Mouse (Mus musculus): ENCODE data around the gene Smim23.
A peak's percentile ranks its signal among the peaks of the same experiment; 100 is the strongest.

Smim23 gene

GRCm38 (mm10) chr11:32824505-32824904, at the start of gene Smim23:
Gene Smim23, minus strand, starts transcription at chr11:32824605.
- no peak for DNase-seq (ENCODE audit: extremely low spot score)

DNA sequence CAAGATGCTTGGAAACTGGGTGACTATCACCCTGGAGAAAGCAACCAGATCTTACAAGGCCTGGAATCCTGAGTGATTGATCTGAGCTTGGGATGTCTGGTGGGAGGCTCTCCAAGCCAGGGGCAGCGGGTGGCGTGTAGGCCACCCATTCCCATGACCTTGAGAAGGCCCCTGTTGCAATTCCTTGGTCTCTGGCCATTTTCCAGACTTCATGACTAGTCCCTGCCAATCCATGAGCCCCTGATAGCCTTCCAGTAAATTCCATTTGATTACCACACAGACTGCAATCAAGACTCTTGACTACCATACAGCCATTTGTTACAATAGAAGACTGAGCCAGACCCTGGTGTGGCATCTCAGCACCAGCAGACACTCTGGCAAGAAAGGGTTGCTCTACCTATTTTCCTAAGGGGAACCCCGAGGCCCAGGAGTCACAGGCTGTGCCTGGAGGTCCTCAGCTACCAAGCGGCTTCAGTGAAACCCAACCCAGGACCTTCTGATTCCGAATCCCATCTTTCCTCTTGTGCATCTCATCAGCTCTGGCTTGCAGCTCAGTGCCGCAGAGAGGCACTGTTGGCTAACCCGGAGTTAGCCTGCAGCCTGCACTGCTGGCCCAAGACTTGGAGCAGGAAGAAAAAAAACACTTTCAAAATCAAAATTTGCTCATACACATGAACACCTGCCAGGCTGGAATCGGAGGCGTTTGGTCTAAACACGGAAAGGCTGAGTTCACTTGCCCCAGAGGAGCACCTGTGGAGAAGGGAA, 44.4 kb upstream of the Smim23 start:
- no peak for DNase-seq (ENCODE audit: extremely low spot score)

- DNase-seq (ENCODE audit: extremely low spot score) = no peak
These were observed 40.2 kb upstream of the Smim23 start for GRCm38 (mm10) chr11:32864615-32865014.

- no peak for DNase-seq (ENCODE audit: extremely low spot score)
These were observed 33.0 kb upstream of the Smim23 start for GRCm38 (mm10) chr11:32857418-32857879.

DNA sequence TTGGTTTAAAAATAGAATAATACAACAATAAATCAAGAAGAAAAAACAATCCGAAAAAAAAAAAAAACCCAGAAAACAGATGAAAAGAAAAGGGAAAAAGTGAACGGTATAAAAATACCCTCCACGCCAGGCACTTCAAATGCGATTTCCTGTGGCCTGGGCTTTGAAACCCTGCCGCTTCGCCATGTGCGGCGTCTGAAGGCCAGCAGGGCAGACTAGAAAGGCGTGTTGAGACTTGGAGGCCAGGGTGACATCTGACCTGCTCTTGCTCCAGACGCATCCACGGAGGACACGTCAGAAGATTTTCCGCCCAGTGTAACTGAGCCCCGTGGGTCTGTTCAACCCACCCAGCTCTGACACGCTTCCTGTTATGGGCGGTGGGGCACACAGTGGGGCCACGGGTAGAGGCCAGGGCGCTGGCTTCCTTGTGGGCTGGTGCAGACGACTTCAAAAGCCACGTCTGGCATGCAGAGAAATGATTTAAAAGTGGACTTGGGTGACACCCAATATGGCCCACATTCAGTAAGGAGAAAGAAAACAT, 22.3 kb upstream of the Smim23 start:
- no peak for DNase-seq (ENCODE audit: extremely low spot score)

GRCm38 (mm10) chr11:32841169-32841568, 16.8 kb upstream of the Smim23 start:
- no peak for DNase-seq (ENCODE audit: extremely low spot score)

DNA sequence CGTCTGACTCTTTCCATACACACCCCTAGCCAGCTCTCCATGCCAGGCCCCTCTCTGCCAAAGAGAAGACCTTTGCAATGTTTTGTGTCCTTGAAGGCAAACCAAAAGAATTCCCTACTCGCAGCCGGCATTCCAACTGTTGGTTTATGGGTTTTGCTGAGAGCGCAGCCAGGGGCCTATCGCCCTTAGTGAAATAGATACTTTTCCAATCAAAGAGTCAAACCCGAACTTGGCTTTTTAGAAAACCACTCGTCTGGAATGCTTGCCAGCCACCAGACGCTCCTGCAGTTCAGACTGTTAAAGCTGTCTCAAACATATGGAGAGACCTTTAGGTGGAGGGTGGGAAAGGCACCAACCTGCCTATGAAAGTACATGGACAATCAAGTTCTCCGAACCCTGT, 15.9 kb upstream of the Smim23 start:
- DNase-seq (ENCODE audit: extremely low spot score) = no peak

DNA sequence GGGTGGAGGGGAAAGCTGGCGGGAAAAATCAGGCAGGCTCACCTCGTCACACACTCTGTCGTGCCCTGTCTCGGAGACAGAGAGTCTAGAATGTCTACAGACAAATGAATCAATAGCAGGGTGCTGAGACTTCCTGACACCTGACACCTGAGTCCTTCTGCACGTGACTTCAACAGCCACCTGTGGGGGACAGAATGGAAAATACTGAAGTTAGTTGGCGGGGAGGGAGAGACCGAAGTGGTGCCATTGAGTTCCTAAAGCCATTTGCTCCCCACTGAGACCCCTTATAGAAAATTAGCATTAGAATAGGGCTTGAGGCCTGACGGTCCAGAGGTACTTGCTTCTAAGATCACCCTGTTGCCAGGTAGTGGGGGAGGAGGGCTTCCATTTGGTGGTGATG, 10.6 kb upstream of the Smim23 start:
- no peak for DNase-seq (ENCODE audit: extremely low spot score)

DNA sequence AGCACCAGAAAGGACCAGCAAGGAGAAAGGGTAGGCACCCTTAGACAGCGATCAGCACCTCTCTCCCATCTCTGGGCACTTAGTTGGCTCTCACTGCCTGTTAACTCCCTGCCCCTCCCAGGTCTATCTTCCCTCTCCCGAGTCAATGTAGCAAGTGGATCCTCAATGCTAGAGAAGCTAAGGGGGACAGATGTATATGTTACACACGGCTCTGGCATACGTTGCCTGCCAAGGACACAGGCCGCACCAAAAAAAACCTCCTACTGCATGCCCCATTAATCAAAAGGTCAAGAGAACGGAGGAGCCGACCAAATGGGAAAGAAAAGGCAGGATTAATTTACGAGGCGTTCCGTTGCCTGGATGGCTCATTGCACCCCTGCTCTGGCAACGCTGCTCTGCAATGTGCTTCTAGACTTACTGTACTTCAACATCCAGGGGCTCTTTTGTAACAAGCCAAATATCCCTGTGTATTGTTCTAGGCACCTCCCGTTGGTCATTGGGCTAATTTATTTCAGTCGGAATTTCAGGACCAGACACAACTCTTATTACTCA, 10.0 kb upstream of the Smim23 start:
- DNase-seq (ENCODE audit: extremely low spot score) = no peak

GRCm38 (mm10) chr11:32817566-32817965, 6.8 kb downstream of the Smim23 start:
- DNase-seq (ENCODE audit: extremely low spot score) = no peak

- no peak for DNase-seq (ENCODE audit: extremely low spot score)
These were observed 10.1 kb downstream of the Smim23 start for GRCm38 (mm10) chr11:32814286-32814685.

DNA sequence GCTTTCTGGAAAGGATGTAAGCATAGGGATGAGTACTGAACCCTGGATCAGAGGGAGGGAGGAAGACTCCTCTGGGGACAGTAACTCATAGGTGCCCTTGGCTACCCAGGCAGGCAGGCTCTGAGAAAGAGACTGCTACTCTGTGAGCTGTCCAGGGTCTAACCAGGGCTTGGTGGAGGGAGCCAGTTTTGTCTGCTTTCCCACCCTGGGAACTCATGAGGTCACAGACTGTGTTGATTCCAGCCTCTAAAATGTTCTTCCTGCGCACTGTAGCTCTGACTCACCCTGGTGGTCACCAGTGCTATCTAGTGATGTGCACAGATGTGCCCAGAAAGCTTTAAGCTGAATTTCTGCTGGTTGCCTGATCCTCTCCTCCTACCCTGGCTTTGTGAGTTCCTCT, 15.3 kb downstream of the Smim23 start:
- DNase-seq (ENCODE audit: extremely low spot score) = no peak

- DNase-seq (ENCODE audit: extremely low spot score) = peak; percentile 47
These were observed 18.4 kb downstream of the Smim23 start for GRCm38 (mm10) chr11:32805958-32806357.

DNA sequence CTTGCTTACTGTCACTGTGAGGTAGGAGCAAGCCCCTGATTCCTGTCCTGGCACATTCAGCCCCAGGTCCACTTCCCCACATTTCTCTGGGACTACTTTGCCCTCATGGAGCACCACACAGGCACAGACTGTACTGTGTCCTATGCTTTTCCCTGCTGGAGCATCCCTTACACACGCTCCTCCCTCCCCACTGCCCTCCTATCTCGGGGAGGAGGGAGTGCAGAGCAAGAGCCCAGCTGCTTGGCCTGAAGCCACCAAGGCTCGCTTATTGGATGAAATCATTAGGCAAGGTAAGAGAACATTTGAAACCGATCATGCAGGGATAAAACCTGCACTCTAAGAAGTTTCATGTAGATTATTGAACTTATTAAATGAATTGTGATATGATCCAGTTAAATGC, 20.7 kb downstream of the Smim23 start:
- DNase-seq (ENCODE audit: extremely low spot score) = no peak

DNA sequence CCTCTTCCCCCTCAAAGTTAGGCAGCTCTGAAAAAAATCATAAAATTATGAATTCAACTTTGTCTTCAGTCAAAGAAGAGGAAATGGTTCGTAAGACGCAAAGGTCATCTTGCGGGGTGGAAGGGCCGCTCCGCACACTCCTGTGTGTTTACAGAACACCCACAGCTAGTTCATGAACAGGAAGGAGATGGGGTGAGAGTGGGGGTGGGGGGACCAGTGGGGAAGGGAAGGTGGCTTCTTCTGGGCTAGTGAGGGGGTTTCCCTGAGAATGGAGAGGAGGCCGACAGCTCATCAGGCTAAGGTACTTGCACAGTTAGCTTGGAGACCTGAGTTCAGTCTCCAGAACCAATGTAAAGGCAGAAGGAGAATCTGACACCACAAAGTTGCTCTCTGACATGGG, 22.7 kb downstream of the Smim23 start:
- no peak for DNase-seq (ENCODE audit: extremely low spot score)

- DNase-seq (ENCODE audit: extremely low spot score) = no peak
These were observed 23.5 kb downstream of the Smim23 start for GRCm38 (mm10) chr11:32800929-32801375.

- DNase-seq (ENCODE audit: extremely low spot score) = no peak
These were observed 26.0 kb downstream of the Smim23 start for GRCm38 (mm10) chr11:32798445-32798844.

DNA sequence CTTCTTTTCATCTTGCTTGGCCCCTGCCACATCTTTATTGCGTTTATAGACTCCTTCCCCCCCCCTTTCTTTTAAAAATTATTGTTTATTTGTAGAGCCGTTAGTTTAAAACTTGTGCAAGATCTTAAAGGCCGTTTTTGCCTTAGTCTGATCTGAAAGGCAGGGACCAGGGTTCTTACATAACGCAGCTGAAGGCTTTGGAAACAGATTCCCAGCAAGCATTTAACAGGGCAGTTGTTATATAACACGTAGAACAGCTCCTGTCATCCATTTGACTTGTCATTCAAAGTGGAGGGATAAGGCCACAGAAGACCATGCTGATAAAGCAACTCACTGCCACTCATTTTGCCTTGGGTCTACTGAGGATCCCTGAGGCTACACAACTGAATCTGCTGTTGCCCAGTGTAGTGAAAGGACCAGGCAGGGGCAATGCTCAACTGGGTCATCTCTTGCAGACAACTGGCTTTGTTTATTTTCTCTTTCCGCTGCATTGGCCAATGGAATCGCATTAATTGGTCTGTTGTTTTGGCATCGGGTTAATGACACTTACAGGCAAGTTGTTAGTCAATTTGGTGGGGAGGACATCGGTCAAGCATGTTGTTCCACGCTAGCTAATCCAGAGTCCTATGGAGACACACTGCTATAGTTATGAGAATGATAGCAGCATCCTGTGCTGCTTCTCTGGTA, 29.5 kb downstream of the Smim23 start:
- DNase-seq (ENCODE audit: extremely low spot score) = no peak

- no peak for DNase-seq (ENCODE audit: extremely low spot score)
These were observed 38.2 kb downstream of the Smim23 start for GRCm38 (mm10) chr11:32786201-32786600.

DNA sequence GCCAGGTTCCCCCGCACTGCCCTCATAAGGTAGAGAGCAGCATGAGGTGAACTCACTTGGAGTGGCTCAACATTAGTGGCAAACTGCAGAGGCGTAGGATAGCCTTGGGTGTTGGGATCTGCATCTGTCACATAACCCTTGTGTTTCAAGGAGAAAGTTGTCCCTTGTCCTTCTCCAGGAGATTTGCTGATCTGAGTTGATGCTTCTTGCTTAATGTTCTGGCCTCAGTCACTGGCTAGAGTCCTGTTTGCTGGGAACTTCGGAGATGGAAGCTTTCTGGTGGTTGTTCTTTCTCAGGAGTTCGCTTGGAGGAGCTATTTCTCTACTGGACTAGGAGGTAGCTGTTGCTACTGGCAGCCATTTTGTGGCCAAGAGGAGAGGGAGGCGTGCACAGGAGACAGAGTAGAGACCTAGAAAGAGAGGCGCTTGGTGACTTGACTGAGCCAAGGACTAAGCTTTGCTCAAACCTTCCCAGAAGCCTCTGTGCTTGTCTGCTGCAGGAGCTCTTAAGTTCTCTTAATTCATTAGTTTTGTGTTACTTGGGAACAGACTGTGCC, 38.7 kb downstream of the Smim23 start:
- DNase-seq (ENCODE audit: extremely low spot score) = no peak

- no peak for DNase-seq (ENCODE audit: extremely low spot score)
These were observed 41.7 kb downstream of the Smim23 start for GRCm38 (mm10) chr11:32782724-32783123.
